Mouse (Mus musculus): ENCODE measurements at regions not wholly inside any gene's neighbourhood (a gene's known extent, or its start where the extent isn't known, plus 50 kb on each side); places are given as distances from the start of the nearest gene placed in this dataset.
A peak's percentile ranks its signal among the peaks of the same experiment; 100 is the strongest.

DNA sequence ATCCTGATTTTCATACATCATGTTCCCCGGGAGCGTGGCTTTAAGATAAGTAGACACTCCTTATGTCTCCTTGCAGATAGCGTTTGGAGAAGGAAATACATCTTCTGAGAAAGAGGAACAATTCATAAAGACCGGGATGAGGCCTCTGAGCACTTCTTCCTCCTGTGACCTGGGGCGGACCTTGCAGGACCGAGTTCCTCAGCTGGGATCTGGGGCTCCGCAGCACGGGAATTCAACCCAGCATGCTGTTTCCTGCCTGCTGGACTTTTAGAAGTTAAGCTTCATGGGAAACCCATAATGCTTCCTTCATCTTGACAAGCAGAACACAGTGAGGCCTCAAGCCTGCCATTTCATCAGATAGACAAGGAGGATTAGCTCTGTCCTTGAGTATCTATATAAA is 491.4 kb downstream of the Fam19a5 start:
- DNase-seq (ENCODE audit: low spot score in 2 of 2): no peak

DNA sequence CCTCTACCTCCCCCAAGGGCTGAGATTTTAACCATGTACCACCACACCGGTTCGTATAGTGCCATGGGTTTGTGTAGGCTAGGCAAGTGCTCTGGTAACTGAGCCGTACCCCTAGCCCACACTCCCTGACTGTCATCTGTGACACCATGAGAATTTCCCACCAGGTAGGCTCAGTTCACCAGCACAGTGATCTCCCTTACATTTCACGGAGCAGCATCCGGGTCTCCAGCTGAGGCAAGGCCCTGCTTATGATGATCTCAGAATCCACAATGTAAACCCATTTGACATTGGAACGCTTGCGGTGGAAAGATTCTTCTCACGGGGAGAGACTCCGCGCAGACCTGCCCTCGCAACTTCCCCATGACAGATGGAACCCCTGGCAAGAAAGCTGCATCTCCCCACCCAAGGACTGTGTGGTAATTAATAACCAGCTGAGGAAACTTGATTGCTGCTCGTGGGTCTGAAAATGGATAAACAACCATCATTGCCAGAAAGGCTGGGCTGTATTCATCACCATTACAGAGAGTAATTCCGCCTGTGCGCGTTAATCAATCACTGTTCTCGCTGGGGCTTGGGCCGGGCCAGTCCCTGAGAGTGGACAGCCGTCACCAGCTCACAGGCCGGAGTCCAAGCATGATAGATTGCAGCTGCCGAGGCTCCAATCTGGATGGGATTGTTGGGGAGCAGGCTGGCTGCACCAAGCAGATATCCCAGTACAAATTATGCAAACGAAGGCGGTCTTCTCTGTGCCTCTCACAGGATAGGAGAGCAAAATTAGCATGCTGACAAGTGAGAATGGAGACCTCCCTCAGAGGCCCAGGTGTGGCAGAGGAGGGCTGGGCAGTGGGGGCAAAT is 492.3 kb downstream of the Fam19a5 start:
- no peak for DNase-seq (ENCODE audit: low spot score in 2 of 2)

GRCm38 (mm10) chr15:88037606-88038005 is 493.5 kb downstream of the Fam19a5 start:
- no peak for DNase-seq (ENCODE audit: low spot score in 2 of 2)

DNA sequence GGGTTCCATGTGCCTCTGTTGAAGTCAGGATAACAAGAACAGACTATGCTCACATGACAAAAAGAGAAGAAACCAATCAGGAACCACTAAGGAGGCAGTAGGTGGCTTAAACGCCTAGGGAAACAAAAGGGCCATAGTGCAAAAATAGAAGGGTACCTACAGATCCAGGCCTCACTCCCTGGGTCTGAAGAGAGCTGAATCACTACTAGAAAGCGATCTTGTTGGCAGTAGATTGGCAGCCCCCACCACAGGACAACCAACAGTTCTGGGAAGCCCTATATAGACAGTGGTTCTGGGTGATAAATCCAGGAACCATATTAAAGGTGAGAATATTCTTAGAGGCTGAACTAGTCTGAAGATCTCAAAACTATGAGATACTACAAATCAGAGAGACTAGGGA is 498.7 kb downstream of the Fam19a5 start:
- DNase-seq (ENCODE audit: low spot score in 2 of 2): no peak

DNA sequence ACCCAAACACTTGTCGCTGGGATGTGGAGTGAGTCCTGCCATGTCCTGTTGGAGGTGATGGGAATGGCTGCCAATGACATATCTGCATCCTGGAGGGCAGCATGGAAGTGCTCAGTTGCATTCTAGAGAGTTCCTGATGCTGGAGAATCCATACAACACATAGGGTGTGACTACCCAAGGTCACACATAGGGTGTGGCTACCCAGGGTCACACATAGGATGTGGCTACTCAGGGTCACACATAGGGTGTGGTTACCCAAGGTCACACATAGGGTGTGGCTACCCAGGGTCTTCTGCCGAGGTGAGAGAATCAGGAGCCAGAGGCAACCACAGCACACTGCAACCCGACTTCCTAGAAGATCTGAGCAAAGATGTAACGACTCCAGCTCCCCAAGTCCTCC is 514.0 kb downstream of the Fam19a5 start:
- DNase-seq (ENCODE audit: low spot score in 2 of 2): no peak

GRCm38 (mm10) chr15:88060935-88061334 is 516.8 kb downstream of the Fam19a5 start:
- DNase-seq (ENCODE audit: low spot score in 2 of 2): no peak

DNA sequence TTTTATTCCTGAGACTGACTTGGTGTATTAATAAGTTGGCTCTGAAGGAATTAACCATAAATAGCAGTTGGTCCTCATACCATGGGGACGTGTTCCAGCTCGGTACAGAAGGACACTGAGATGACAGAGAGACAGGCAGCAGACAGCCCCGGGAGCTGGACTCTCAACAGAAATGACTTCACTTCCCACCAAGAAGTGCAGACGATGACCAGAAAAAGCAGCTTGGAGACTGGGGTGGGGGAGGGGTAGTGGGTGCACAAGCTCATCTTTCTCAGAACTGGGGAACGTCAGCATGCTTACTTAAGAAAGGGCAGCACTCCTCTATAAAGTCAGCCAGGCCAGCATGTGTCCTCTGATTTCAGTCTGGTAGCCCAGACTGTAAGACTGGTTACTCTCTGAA is 518.9 kb downstream of the Fam19a5 start:
- DNase-seq (ENCODE audit: low spot score in 2 of 2): no peak

GRCm38 (mm10) chr15:88068476-88068875 is 524.4 kb downstream of the Fam19a5 start:
- DNase-seq (ENCODE audit: low spot score in 2 of 2): no peak

GRCm38 (mm10) chr15:88072676-88073075 is 527.4 kb upstream of the Zdhhc25 start:
- no peak for DNase-seq (ENCODE audit: low spot score in 2 of 2)

DNA sequence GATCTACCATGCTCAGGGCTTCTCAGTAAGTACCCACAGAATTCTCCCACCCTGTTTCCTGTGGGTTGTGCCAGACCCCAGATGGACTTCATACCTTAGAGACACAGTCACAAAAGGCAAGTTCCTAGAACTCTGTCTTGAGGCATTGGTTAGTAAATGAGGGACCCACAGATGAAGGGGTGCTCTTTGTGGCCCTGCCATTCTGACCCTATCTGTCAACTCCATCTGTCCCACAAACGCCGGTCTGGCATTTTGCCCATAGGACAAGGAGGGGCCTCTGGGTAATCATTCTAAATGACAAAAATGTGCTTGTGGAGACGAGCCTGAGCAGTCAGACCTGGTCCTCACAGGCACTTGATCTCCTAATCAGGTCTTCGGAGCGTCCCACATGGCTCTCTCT is 516.2 kb upstream of the Zdhhc25 start:
- no peak for DNase-seq (ENCODE audit: low spot score in 2 of 2)

- no peak for DNase-seq (ENCODE audit: low spot score in 2 of 2)
These were observed 514.5 kb upstream of the Zdhhc25 start for GRCm38 (mm10) chr15:88085631-88086030.

GRCm38 (mm10) chr15:88089486-88089885 is 510.6 kb upstream of the Zdhhc25 start:
- no peak for DNase-seq (ENCODE audit: low spot score in 2 of 2)

DNA sequence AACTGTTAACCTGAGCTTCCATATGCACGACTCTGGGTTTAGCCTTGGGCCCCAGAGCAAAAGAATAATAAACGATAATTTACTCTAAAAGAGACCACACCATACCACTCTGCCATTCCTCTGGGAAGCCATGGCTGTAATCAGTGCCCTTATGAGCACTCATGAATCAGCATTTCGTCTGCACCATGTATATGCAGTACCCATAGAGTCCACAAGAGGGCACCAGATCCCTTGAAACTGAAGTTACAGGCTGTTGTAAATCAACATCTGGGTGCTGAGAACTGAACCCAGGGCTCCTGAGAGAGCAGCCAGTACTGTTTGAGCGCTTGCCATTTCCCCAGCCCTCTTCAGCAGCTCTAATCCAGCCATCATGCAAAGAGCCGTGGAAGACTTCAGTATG is 508.7 kb upstream of the Zdhhc25 start:
- DNase-seq (ENCODE audit: low spot score in 2 of 2): no peak

DNA sequence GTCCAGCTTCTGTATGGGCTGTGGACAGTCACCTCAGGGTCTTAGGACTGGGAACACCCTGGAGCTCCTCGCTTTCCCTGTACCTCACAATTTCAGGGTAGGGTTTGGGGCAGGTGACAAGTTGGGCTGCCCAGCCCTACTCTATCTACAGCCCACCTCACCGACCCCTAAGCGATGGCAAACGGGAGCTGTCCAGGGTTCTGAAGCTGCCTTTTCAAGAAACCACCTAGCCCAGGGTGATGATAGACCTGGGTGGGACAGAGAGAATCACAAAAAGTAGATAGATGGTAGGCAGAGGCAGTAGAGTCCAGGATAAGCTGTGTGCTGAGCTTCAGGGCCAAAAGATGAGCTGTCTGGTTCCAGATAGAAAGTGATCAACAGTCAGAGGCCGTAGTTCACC is 479.7 kb upstream of the Zdhhc25 start:
- DNase-seq (ENCODE audit: low spot score in 2 of 2): no peak

DNA sequence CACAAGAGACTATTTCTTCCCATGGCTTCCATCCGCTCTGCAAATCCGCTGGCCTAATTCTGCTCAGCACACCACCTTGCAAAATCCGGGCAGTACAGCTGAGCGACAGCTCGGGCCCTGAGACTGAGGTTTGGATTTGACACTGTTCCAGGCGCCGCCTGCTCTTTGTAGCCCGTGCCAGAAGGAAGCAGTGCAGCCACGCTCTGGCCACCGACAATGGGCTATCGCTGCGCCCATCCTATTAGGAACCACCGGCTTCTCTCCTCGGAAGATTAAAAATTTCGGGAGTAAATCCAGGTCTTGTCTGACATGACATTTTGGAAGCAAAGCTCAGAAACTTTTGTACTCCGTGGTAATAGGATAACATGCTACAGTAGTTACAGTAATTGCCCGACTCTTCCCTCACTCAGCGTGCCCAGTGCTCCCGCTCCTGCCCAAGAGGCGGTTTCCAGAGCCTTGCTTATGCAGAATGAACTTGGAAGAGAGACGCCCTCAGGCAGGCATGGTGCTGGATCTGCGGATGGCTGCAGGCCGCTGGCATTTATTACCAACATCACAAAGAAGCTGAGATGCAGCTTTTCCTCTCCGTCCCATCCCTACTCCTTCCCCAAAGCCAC is 476.1 kb upstream of the Zdhhc25 start:
- DNase-seq (ENCODE audit: low spot score in 2 of 2): no peak

DNA sequence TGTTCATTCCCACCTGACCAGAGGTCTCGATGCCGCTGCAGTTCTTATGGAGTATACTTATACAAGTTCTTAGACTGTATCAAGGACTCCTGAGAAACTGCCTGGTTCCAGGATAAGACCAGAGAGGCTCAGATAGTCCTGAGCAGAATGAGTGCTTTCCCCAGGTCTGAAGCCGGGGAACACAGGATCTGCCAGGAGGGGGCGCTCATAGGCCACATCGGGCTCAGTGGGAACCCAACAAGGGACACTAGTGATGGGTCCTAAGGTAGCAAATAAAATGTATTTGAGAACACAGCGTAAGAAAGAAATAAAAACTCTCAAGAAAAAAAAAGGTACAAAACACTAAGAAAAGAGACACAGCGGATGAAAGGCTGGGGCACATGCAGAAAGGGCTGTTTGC is 454.0 kb upstream of the Zdhhc25 start:
- peak; percentile 37 to 54 for DNase-seq (ENCODE audit: low spot score in 2 of 2)

DNA sequence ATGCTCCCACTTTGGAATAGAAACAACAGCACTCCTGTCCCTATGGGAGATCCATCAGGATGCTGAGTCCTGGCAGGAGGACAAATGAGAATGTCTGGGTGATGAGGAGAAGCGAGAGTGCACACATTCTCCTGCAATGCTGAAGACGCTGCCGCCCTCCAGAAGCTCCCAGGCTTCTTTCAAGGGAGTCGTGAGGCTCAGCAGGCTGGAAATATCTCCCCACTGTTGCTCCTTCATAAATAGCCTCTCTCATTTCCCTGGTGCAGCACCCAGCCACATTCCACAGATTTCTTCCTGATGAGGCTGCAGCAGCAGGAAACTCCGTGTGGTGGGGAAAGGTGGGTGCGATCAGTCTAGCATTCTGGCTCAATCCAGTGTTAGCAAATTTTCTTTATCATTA is 448.9 kb upstream of the Zdhhc25 start:
- DNase-seq (ENCODE audit: low spot score in 2 of 2): peak in 1 of 2 experiments; percentile 18

- DNase-seq (ENCODE audit: low spot score in 2 of 2): no peak
These were observed 440.4 kb upstream of the Zdhhc25 start for GRCm38 (mm10) chr15:88159618-88160170.

GRCm38 (mm10) chr15:88160291-88160690 is 439.8 kb upstream of the Zdhhc25 start:
- DNase-seq (ENCODE audit: low spot score in 2 of 2): no peak

DNA sequence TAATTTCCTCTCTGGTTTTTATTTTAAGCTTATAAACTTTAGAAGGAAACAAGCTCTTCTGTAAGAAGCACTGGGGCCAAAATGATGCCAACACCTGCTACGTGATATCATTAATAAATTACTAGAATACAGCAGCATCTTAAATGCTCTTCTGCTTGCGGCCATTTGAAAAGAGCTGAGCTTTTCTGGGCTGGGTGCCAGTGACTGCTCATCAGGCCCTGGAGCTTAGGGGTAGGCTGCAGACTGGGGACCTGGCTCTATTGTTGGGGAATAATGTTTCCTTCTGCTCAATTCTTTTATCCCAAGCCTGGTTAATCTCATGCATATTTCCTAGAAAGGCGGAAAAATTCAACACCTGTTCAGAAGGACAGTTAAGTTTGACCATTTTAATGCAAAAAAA is 436.7 kb upstream of the Zdhhc25 start:
- no peak for DNase-seq (ENCODE audit: low spot score in 2 of 2)

- no peak for DNase-seq (ENCODE audit: low spot score in 2 of 2)
These were observed 425.8 kb upstream of the Zdhhc25 start for GRCm38 (mm10) chr15:88174326-88174725.

DNA sequence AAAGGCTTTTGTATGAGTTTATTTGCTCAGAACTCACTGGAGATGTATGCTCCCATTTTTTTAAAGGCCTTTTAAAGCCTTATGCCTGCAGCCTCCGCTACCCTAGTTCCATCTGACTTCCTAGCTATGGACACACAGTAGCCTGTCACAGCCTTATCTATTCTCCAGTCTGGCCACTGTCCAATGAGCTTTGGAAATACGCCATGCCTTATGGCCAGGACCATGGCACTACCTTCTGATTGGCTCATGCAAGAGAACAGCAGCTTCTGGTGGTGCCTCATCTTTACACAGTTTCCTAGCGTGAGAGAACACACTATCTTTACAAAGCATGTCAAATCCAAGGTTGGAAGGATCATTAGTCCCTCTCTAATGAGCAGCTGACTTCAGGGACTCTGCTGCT is 424.1 kb upstream of the Zdhhc25 start:
- no peak for DNase-seq (ENCODE audit: low spot score in 2 of 2)

DNA sequence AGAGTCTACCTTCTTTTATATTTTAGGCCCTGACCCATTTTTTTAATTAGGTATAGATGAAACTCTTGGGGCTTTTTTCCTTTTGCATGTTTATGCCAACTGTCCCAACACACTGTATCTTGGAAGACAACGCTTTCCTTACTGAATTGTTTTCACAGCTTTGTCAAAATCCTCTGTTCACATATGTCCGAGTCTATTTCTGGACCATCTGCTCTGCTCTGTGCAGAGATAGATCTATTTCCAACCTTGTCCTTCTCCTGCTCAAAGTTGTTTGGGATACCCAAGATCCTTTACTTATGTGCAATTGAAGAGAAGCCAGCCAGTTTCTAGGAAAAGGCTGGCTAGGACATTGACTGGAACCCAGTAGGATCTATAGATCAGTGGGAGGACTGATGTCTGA is 403.6 kb upstream of the Zdhhc25 start:
- peak in 1 of 2 experiments; percentile 30 for DNase-seq (ENCODE audit: low spot score in 2 of 2)

All from right cerebral cortex, postnatal 36 days (tissue).